Mouse (Mus musculus): ENCODE measurements around the gene Rwdd2b. TPM values are rescaled to one million over a fixed set of nuclear protein-coding genes. Genes with fewer than 3 reads are reported as not detected.

Rwdd2b gene
- total and polyA plus RNA-seq, 3 experiments = 14.2 to 35.9 (median 35.9) TPM

DNA sequence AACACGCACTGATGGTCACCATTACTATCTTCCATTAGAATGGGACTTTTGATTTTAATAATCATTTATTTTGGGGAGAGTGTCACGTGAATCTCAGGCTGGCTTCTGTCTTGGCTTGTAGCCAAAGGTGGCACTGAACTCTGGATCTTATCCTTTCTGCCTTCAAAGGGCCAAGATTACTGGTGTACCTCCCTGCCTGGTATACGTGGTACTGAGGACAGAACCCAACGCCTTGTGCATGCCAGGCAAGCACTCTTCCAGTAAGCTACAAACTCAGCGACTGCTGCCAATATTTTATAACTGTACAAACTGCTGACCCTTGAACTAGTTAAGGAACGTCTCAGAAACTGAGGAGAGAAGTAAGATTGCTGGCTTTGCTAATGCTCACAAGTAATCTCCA, 5.4 kb downstream of the Rwdd2b start:
- no peaks in the 10 kb centered on the region for H3K9me3 ChIP-seq (replicated peaks; ENCODE audit: low read length)
- H3K27ac ChIP-seq (ENCODE audit: insufficient read depth, low read depth) = no peak overlapping the region
- peaks cover 13 to 42% of the 10 kb centered on the region in 2 experiments for H3K36me3 ChIP-seq (replicated peaks in 1 of 2; ENCODE audit: control insufficient read depth in 1 of 2, insufficient read depth in 1 of 2, low read length in 1 of 2)
- H3K4me3 ChIP-seq (replicated peaks in 1 of 3; ENCODE audit: low read depth in 2 of 3, low read length in 2 of 3, poor library complexity in 1 of 3) = no peak overlapping the region
- peaks cover 23% of the 10 kb centered on the region for H3K79me2 ChIP-seq (replicated peaks; ENCODE audit: control insufficient read depth, extremely low read depth, insufficient read depth, poor library complexity, severe bottlenecking)
- no peak for DNase-seq (ENCODE audit: extremely low read depth)
- H3K27me3 ChIP-seq (replicated peaks) = no peaks in the 10 kb centered on the region
- no peak overlapping the region for H3K9ac ChIP-seq (ENCODE audit: insufficient read depth, low read depth)
- in situ Hi-C loops (cut with MboI; ENCODE audit: low pct_ligation_motif_present, low pct_unique_long_range_greater_than_20kb, low sequenced_read_pairs) (no loop called here), dilution Hi-C loops (cut with MboI; ENCODE audit: extremely low pct_ligation_motif_present, extremely low pct_unique_long_range_greater_than_20kb, low sequenced_read_pairs) (no loop called here)
- H3K4me2 ChIP-seq (ENCODE audit: insufficient read depth, low read depth, poor library complexity, severe bottlenecking) = no peak overlapping the region
- TF ChIP-seq JUN (IDR thresholded peaks at IDR 0.05; ENCODE audit: insufficient read depth, low read depth, low read length) (no peak), ZMIZ1 (IDR thresholded peaks at IDR 0.05; ENCODE audit: low read depth, low read length) (no peak), USF2 (conservative IDR thresholded peaks at IDR 0.05; ENCODE audit: low read depth, low read length) (no peak), CHD1 (IDR thresholded peaks at IDR 0.05; ENCODE audit: low read depth, low read length) (no peak), POLR2A (IDR thresholded peaks at IDR 0.05; ENCODE audit: low read depth, low read length) (no peak), TBP (conservative IDR thresholded peaks at IDR 0.05; ENCODE audit: low read depth, low read length) (no peak), SIN3A (IDR thresholded peaks at IDR 0.05; ENCODE audit: low read length) (no peak), ZNF384 (IDR thresholded peaks at IDR 0.05; ENCODE audit: low read depth, low read length) (no peak), ZKSCAN1 (IDR thresholded peaks at IDR 0.05; ENCODE audit: borderline replicate concordance, low read depth, low read length) (no peak), USF1 (IDR thresholded peaks at IDR 0.05; ENCODE audit: low read depth, low read length) (no peak), NELFE (IDR thresholded peaks at IDR 0.05; ENCODE audit: low read depth, low read length) (no peak), EP300 (IDR thresholded peaks at IDR 0.05; ENCODE audit: low read length) (no peak)
- peaks cover 0 to 40% of the 10 kb centered on the region in 2 experiments; a peak in 2 of 4 replicates for H3K4me1 ChIP-seq (ENCODE audit: control insufficient read depth in 1 of 2, insufficient read depth in 2 of 2)

GRCm38 (mm10) chr16:87434266-87434665, 6.1 kb downstream of the Rwdd2b start:
- Histone ChIP-seq H3K79me2 (replicated peaks; ENCODE audit: control insufficient read depth, extremely low read depth, insufficient read depth, poor library complexity, severe bottlenecking) (peaks cover 29% of the 10 kb centered on the region), H3K4me1 (ENCODE audit: control insufficient read depth in 1 of 2, insufficient read depth in 2 of 2) (peaks cover 0 to 42% of the 10 kb centered on the region in 2 experiments; a peak in 2 of 4 replicates), H3K9me3 (replicated peaks; ENCODE audit: low read length) (no peaks in the 10 kb centered on the region), H3K4me3 (replicated peaks in 1 of 3; ENCODE audit: low read depth in 2 of 3, low read length in 2 of 3, poor library complexity in 1 of 3) (no peak overlapping the region), H3K9ac (ENCODE audit: insufficient read depth, low read depth) (no peak overlapping the region), H3K27me3 (replicated peaks) (no peaks in the 10 kb centered on the region), H3K4me2 (ENCODE audit: insufficient read depth, low read depth, poor library complexity, severe bottlenecking) (no peak overlapping the region), H3K36me3 (replicated peaks in 1 of 2; ENCODE audit: control insufficient read depth in 1 of 2, insufficient read depth in 1 of 2, low read length in 1 of 2) (peaks cover 13 to 48% of the 10 kb centered on the region in 2 experiments), H3K27ac (ENCODE audit: insufficient read depth, low read depth) (no peak overlapping the region)
- in situ Hi-C loops (cut with MboI; ENCODE audit: low pct_ligation_motif_present, low pct_unique_long_range_greater_than_20kb, low sequenced_read_pairs) = no loop called here
- TF ChIP-seq ZMIZ1 (IDR thresholded peaks at IDR 0.05; ENCODE audit: low read depth, low read length) (no peak), RCOR1 (conservative IDR thresholded peaks at IDR 0.05; ENCODE audit: low read depth, low read length) (no peak), MAX (IDR thresholded peaks at IDR 0.05; ENCODE audit: low read length) (no peak), SMC3 (IDR thresholded peaks at IDR 0.05; ENCODE audit: low read depth, low read length) (no peak), ZKSCAN1 (IDR thresholded peaks at IDR 0.05; ENCODE audit: borderline replicate concordance, low read depth, low read length) (no peak), JUN (IDR thresholded peaks at IDR 0.05; ENCODE audit: insufficient read depth, low read depth, low read length) (no peak), MAZ (IDR thresholded peaks at IDR 0.05; ENCODE audit: low read depth, low read length) (no peak), POLR2A (IDR thresholded peaks at IDR 0.05; ENCODE audit: low read depth, low read length) (no peak), E2F4 (IDR thresholded peaks at IDR 0.05; ENCODE audit: insufficient replicate concordance, low read depth, low read length) (no peak), USF1 (IDR thresholded peaks at IDR 0.05; ENCODE audit: low read depth, low read length) (no peak), RAD21 (IDR thresholded peaks at IDR 0.05; ENCODE audit: low read depth, low read length) (no peak), SIN3A (IDR thresholded peaks at IDR 0.05; ENCODE audit: low read length) (no peak), MAFK (IDR thresholded peaks at IDR 0.05; ENCODE audit: insufficient replicate concordance, low read length) (no peak), ETS1 (conservative IDR thresholded peaks at IDR 0.05; ENCODE audit: low read depth, low read length) (no peak), MYC (IDR thresholded peaks at IDR 0.05; ENCODE audit: low read depth, low read length) (no peak), BHLHE40 (IDR thresholded peaks at IDR 0.05; ENCODE audit: low read depth, low read length) (no peak), HCFC1 (IDR thresholded peaks at IDR 0.05; ENCODE audit: low read depth, low read length) (no peak), POLR2AphosphoS2 (IDR thresholded peaks at IDR 0.05; ENCODE audit: low read depth, low read length) (no peak), TCF12 (IDR thresholded peaks at IDR 0.05; ENCODE audit: low read depth, low read length) (no peak), NRF1 (IDR thresholded peaks at IDR 0.05; ENCODE audit: low read depth, low read length) (no peak)
- dilution Hi-C loops (cut with MboI; ENCODE audit: extremely low pct_ligation_motif_present, extremely low pct_unique_long_range_greater_than_20kb, low sequenced_read_pairs) = no loop called here
- DNase-seq (ENCODE audit: extremely low read depth) = no peak

Measured in CH12.LX (cell line).